Mouse (Mus musculus): ENCODE results near the gene Krtap6-1. TPM values are rescaled to one million over a fixed set of nuclear protein-coding genes. Genes with fewer than 3 reads are reported as not detected.

Krtap6-1 gene
- total and polyA plus RNA-seq, 3 experiments, result not detected

Other genes starting within 250 kb of the Krtap6-1 start
- not detected for gene Gm20741, start 219.5 kb upstream of the Krtap6-1 start, total RNA-seq (2021)
- gene Gm20741, start 219.5 kb upstream of the Krtap6-1 start, polyA plus RNA-seq (2012; rRNA removed), result not detected in 2 replicates
- not detected for gene Krtap15, start 211.5 kb upstream of the Krtap6-1 start, total RNA-seq (2021)
- not detected in 2 replicates for gene Krtap15, start 211.5 kb upstream of the Krtap6-1 start, polyA plus RNA-seq (2012; rRNA removed)
- gene Krtap14, start 205.6 kb upstream of the Krtap6-1 start, total RNA-seq (2021), result not detected
- not detected in 2 replicates for gene Krtap14, start 205.6 kb upstream of the Krtap6-1 start, polyA plus RNA-seq (2012; rRNA removed)
- gene Krtap19-1, start 162.3 kb upstream of the Krtap6-1 start, total RNA-seq (2021), result not detected
- gene Krtap19-1, start 162.3 kb upstream of the Krtap6-1 start, polyA plus RNA-seq (2012; rRNA removed), result not detected in 2 replicates
- gene Krtap19-2, start 157.4 kb upstream of the Krtap6-1 start, total RNA-seq (2021), result not detected
- gene Krtap19-2, start 157.4 kb upstream of the Krtap6-1 start, polyA plus RNA-seq (2012; rRNA removed), result not detected in 2 replicates
- not detected for gene Krtap19-3, start 153.7 kb upstream of the Krtap6-1 start, total RNA-seq (2021)
- gene Krtap19-3, start 153.7 kb upstream of the Krtap6-1 start, polyA plus RNA-seq (2012; rRNA removed), result not detected in 2 replicates
- gene Krtap19-4, start 146.6 kb upstream of the Krtap6-1 start, total RNA-seq (2021), result not detected
- not detected in 2 replicates for gene Krtap19-4, start 146.6 kb upstream of the Krtap6-1 start, polyA plus RNA-seq (2012; rRNA removed)
- not detected for gene Krtap19-5, start 135.2 kb upstream of the Krtap6-1 start, total RNA-seq (2021)
- gene Krtap19-5, start 135.2 kb upstream of the Krtap6-1 start, polyA plus RNA-seq (2012; rRNA removed), result not detected in 2 replicates
- not detected for gene Krtap19-9b, start 99.4 kb upstream of the Krtap6-1 start, total RNA-seq (2021)
- gene Krtap19-9b, start 99.4 kb upstream of the Krtap6-1 start, polyA plus RNA-seq (2012; rRNA removed), result not detected in 2 replicates
- gene Krtap16-3, start 68.8 kb upstream of the Krtap6-1 start, total RNA-seq (2021), result not detected
- gene Krtap16-3, start 68.8 kb upstream of the Krtap6-1 start, polyA plus RNA-seq (2012; rRNA removed), result not detected in 2 replicates
- gene Krtap22-2, start 20.9 kb upstream of the Krtap6-1 start, total RNA-seq (2021), result not detected
- gene Krtap22-2, start 20.9 kb upstream of the Krtap6-1 start, polyA plus RNA-seq (2012; rRNA removed), result not detected in 2 replicates
- not detected for gene Gm10229, start 16.4 kb upstream of the Krtap6-1 start, total RNA-seq (2021)
- not detected in 2 replicates for gene Gm10229, start 16.4 kb upstream of the Krtap6-1 start, polyA plus RNA-seq (2012; rRNA removed)
- gene Gm10228, start 9.8 kb downstream of the Krtap6-1 start, total RNA-seq (2021), result not detected
- gene Gm10228, start 9.8 kb downstream of the Krtap6-1 start, polyA plus RNA-seq (2012; rRNA removed), result not detected in 2 replicates
- gene Krtap6-5, start 16.2 kb downstream of the Krtap6-1 start, total RNA-seq (2021), result not detected
- not detected in 2 replicates for gene Krtap6-5, start 16.2 kb downstream of the Krtap6-1 start, polyA plus RNA-seq (2012; rRNA removed)
- gene 1110025L11Rik, start 32.3 kb downstream of the Krtap6-1 start, total RNA-seq (2021), result not detected
- not detected in 2 replicates for gene 1110025L11Rik, start 32.3 kb downstream of the Krtap6-1 start, polyA plus RNA-seq (2012; rRNA removed)
- not detected for gene Krtap6-3, start 52.3 kb downstream of the Krtap6-1 start, total RNA-seq (2021)
- not detected in 2 replicates for gene Krtap6-3, start 52.3 kb downstream of the Krtap6-1 start, polyA plus RNA-seq (2012; rRNA removed)
- gene Gm6358, start 109.2 kb downstream of the Krtap6-1 start, total RNA-seq (2021), result not detected
- gene Gm6358, start 109.2 kb downstream of the Krtap6-1 start, polyA plus RNA-seq (2012; rRNA removed), result not detected in 2 replicates
- gene Gm10061, start 119.4 kb downstream of the Krtap6-1 start, total RNA-seq (2021), result not detected
- not detected in 2 replicates for gene Gm10061, start 119.4 kb downstream of the Krtap6-1 start, polyA plus RNA-seq (2012; rRNA removed)
- gene Gm9789, start 126.3 kb downstream of the Krtap6-1 start, total RNA-seq (2021), result not detected
- gene Gm9789, start 126.3 kb downstream of the Krtap6-1 start, polyA plus RNA-seq (2012; rRNA removed), result not detected in 2 replicates
- gene Gm7735, start 137.8 kb downstream of the Krtap6-1 start, total RNA-seq (2021), result not detected
- gene Gm7735, start 137.8 kb downstream of the Krtap6-1 start, polyA plus RNA-seq (2012; rRNA removed), result not detected in 2 replicates
- gene 1110057P08Rik, start 143.0 kb downstream of the Krtap6-1 start, total RNA-seq (2021), result not detected
- gene 1110057P08Rik, start 143.0 kb downstream of the Krtap6-1 start, polyA plus RNA-seq (2012; rRNA removed), result not detected in 2 replicates
- not detected for gene Krtap20-2, start 174.2 kb downstream of the Krtap6-1 start, total RNA-seq (2021)
- not detected in 2 replicates for gene Krtap20-2, start 174.2 kb downstream of the Krtap6-1 start, polyA plus RNA-seq (2012; rRNA removed)

All from heart, adult 2 months (tissue).